Comparison of ENCODE assay signal across 8 mouse cellular contexts in the genomic region with DNA sequence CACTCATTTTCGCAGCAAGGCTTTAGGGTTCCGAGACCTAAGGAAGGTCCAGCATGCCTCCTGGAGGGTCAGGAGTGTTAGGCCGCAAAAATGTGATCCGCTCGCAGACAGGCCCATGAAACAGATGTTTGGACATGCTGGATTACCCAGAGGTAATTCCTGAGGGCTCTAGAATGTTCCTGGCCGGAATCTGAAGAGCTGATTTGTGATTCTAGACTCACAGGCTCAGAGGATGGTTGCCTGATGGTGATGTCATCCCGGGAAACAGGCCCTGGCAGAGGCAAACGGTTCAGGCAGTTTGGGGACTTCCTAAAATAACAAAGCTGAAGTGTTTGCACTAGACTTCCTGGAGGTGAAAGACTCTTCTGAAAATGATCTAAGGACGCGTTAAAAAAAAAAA. TPM values are rescaled to one million over a fixed set of nuclear protein-coding genes. Genes with fewer than 3 reads are reported as not detected.
DNase-seq lines count a peak whose midpoint lies in the region; ATAC-seq lines count a peak whose summit lies in the region.

No protein-coding gene starts in this region.

- no peak overlapping the region for H3K9ac ChIP-seq in forebrain, embryonic 14.5 days (ENCODE audit: low read length)
- peak overlapping the region; percentile 37; the same call in 1 of the 2 replicates for H3K9ac ChIP-seq in limb, embryonic 13.5 days
- H3K9ac ChIP-seq in neural tube, embryonic 15.5 days (replicated peaks), result no peak overlapping the region

- no peaks in the 10 kb centered on the region for H3K27me3 ChIP-seq in forebrain, embryonic 14.5 days (replicated peaks; ENCODE audit: control insufficient read depth, insufficient read depth, low read length)
- no peaks in the 10 kb centered on the region for H3K27me3 ChIP-seq in limb, embryonic 13.5 days
- no peaks in the 10 kb centered on the region for H3K27me3 ChIP-seq in neural tube, embryonic 15.5 days (replicated peaks)

- H3K4me1 ChIP-seq in forebrain, embryonic 14.5 days (ENCODE audit: control insufficient read depth, insufficient read depth, low read length), result peaks cover 27% of the 10 kb centered on the region
- peaks cover 81% of the 10 kb centered on the region for H3K4me1 ChIP-seq in limb, embryonic 13.5 days
- peaks cover 57% of the 10 kb centered on the region for H3K4me1 ChIP-seq in neural tube, embryonic 15.5 days

- peak overlapping the region; percentile 40; the same call in 1 of the 2 replicates for H3K27ac ChIP-seq in forebrain, embryonic 14.5 days (ENCODE audit: low read depth, low read length)
- peak overlapping the region; percentile 71 for H3K27ac ChIP-seq in limb, embryonic 13.5 days
- H3K27ac ChIP-seq in neural tube, embryonic 15.5 days (replicated peaks), result peak overlapping the region; percentile 76

- ATAC-seq in forebrain, embryonic 14.5 days, result no peak; the same call in 1 of the 2 replicates
- no peak for ATAC-seq in limb, embryonic 13.5 days (ENCODE audit: low FRiP score, low read depth)
- no peak for ATAC-seq in neural tube, embryonic 15.5 days (ENCODE audit: low FRiP score)
- ATAC-seq in erythroid progenitor cell, adult 5-6 weeks (replicated peaks; ENCODE audit: low FRiP score, poor library complexity, severe bottlenecking), result no peak

- no peaks in the 10 kb centered on the region for H3K9me3 ChIP-seq in forebrain, embryonic 14.5 days (replicated peaks; ENCODE audit: control insufficient read depth, low read length)
- no peaks in the 10 kb centered on the region for H3K9me3 ChIP-seq in limb, embryonic 13.5 days
- no peaks in the 10 kb centered on the region for H3K9me3 ChIP-seq in neural tube, embryonic 15.5 days (replicated peaks)

- no peak overlapping the region for H3K4me2 ChIP-seq in forebrain, embryonic 14.5 days (ENCODE audit: low read length)
- H3K4me2 ChIP-seq in limb, embryonic 13.5 days (replicated peaks), result peak overlapping the region; percentile 32; the same call in 1 of the 2 replicates
- H3K4me2 ChIP-seq in neural tube, embryonic 15.5 days, result no peak overlapping the region

- 35% methylated on average over 10 of the region's 10 CpGs for WGBS in forebrain, embryonic 14.5 days
- WGBS in limb, embryonic 13.5 days, result 29% methylated on average over 10 of the region's 10 CpGs
- WGBS in neural tube, embryonic 15.5 days, result 29% methylated on average over 10 of the region's 10 CpGs

- no peaks in the 10 kb centered on the region for H3K36me3 ChIP-seq in forebrain, embryonic 14.5 days (ENCODE audit: control insufficient read depth, insufficient read depth, low read length)
- no peaks in the 10 kb centered on the region for H3K36me3 ChIP-seq in limb, embryonic 13.5 days
- H3K36me3 ChIP-seq in neural tube, embryonic 15.5 days, result no peaks in the 10 kb centered on the region

- H3K4me3 ChIP-seq in forebrain, embryonic 14.5 days (ENCODE audit: low read depth, low read length), result no peak overlapping the region
- H3K4me3 ChIP-seq in limb, embryonic 13.5 days, result no peak overlapping the region
- no peak overlapping the region for H3K4me3 ChIP-seq in neural tube, embryonic 15.5 days (replicated peaks)

- intact Hi-C loops in heart, postnatal 36 days (cut with DNase I), result loop anchor here (1.0 kb wide), 1 partner anchor 34 kb away; no protein-coding TSS in a partner anchor

- DNase-seq in 3134 (ENCODE audit: extremely low read depth, insufficient read length, low spot score), result peak; percentile 29
- DNase-seq in MN1 (ENCODE audit: low spot score), result peak; percentile 72
- DNase-seq in forebrain, embryonic 14.5 days (ENCODE audit: low spot score), result no peak
- peak; percentile 82 to 85 for DNase-seq in heart, postnatal 36 days
- DNase-seq in adrenal gland, adult 8-10 months, result no peak

RNA-seq across cellular contexts. Expression of gene Trak1, which starts 50.7 kb away (rescaled TPM):
- 40.3 and 58.5 TPM in 2 replicates for polyA plus RNA-seq in forebrain, embryonic 14.5 days (2014; fragmentation: Nextera tagmentation; extraction: Ambion mirVana)
- total RNA-seq in heart, postnatal 36 days (2021), result 100 to 1,000 TPM; 305 to 315 TPM
- 17.0 and 17.7 TPM in 2 replicates for polyA plus RNA-seq in limb, embryonic 13.5 days (2015; fragmentation: Nextera tagmentation; extraction: Ambion mirVana)
- 50.9 and 52.9 TPM in 2 replicates for polyA plus RNA-seq in neural tube, embryonic 15.5 days (2015; fragmentation: Nextera tagmentation; extraction: Ambion mirVana)
- 13.4 and 14.4 TPM in 2 replicates for total RNA-seq in erythroid progenitor cell, adult 5-6 weeks (2015; ENCODE audit: low replicate concordance)
- 5.8 and 7.2 TPM in 2 replicates for total RNA-seq in erythroid progenitor cell, adult 5-6 weeks (2017; ENCODE audit: low replicate concordance)
- 10 to 100 TPM; 59.3 to 80.6 (median 74.3) TPM for total RNA-seq in adrenal gland, adult 8-10 months (2022)

Comparison
In these comparisons a context has a peak if more than half of its experiments do, and no peak if none do; other contexts are left out.
1. DNase-seq: peak in 3134 (single experiment), MN1 (single experiment) and heart, postnatal 36 days (2 of 2); none in forebrain, embryonic 14.5 days (single experiment) and adrenal gland, adult 8-10 months (single experiment).
2. Peak in every context shown above with its lines, with median percentiles within 50 percentile points of each other: H3K27ac ChIP-seq.